16 mouse cellular contexts compared by ENCODE assay signal in genomic region chr3:97898381-97898780, GRCm38 (mm10).
"Had no signal": no experiment of that assay in that cellular context is flagged by ENCODE, and none has a peak within 500 bp of the region (broad histone marks: within the 10 kb centered on the region; RNA-seq: fewer than 3 reads in every experiment).

No protein-coding gene starts in this region.

- H3K9me3 ChIP-seq: limb, embryonic 12.5 days; limb, embryonic 15.5 days; lung, embryonic 15.5 days; midbrain, embryonic 13.5 days had no signal

- H3K36me3 ChIP-seq: limb, embryonic 12.5 days; limb, embryonic 15.5 days; lung, embryonic 15.5 days; midbrain, embryonic 13.5 days had no signal

- H3K27ac ChIP-seq: limb, embryonic 12.5 days; limb, embryonic 15.5 days; liver, embryonic 14.5 days; lung, embryonic 15.5 days; midbrain, embryonic 13.5 days had no signal

- ATAC-seq: liver, postnatal 0 days; midbrain, embryonic 13.5 days; midbrain, embryonic 16.5 days had no signal

- H3K4me2 ChIP-seq: limb, embryonic 12.5 days; limb, embryonic 15.5 days; liver, embryonic 11.5 days; lung, embryonic 15.5 days; midbrain, embryonic 13.5 days had no signal

- H3K27me3 ChIP-seq: limb, embryonic 12.5 days; limb, embryonic 15.5 days; midbrain, embryonic 13.5 days had no signal

- H3K4me3 ChIP-seq: limb, embryonic 12.5 days; limb, embryonic 15.5 days; lung, embryonic 15.5 days; midbrain, embryonic 13.5 days had no signal

- H3K9ac ChIP-seq: limb, embryonic 12.5 days; limb, embryonic 15.5 days; liver, embryonic 14.5 days; liver, postnatal 0 days; lung, embryonic 15.5 days; midbrain, embryonic 13.5 days had no signal

- DNase-seq: kidney, adult 9 months; kidney, postnatal 14 days; kidney, postnatal 4 days; left cerebral cortex, postnatal 4 days; liver, postnatal 0 days; lung, postnatal 10 days; lung, postnatal 4 days; thymus, adult 18-20 months; thymus, postnatal 36 days had no signal
